Mouse (Mus musculus): ENCODE results near the gene Eddm3b.

Gene Eddm3b

GRCm38 (mm10) chr14:51094096-51094875 lies 19.9 kb upstream of the Eddm3b start:
- no peak for DNase-seq (ENCODE audit: extremely low spot score, low spot score)

- no peak for DNase-seq (ENCODE audit: extremely low spot score, low spot score)
Measured at GRCm38 (mm10) chr14:51094921-51095320, 19.3 kb upstream of the Eddm3b start.

- no peak for DNase-seq (ENCODE audit: extremely low spot score, low spot score)
Measured at GRCm38 (mm10) chr14:51095736-51096524, 18.3 kb upstream of the Eddm3b start.

- DNase-seq (ENCODE audit: extremely low spot score, low spot score): peak; percentile 43
Measured at GRCm38 (mm10) chr14:51098300-51098699, 15.9 kb upstream of the Eddm3b start.

- no peak for DNase-seq (ENCODE audit: extremely low spot score, low spot score)
Measured at GRCm38 (mm10) chr14:51098921-51099320, 15.3 kb upstream of the Eddm3b start.

GRCm38 (mm10) chr14:51101284-51101683 lies 12.9 kb upstream of the Eddm3b start:
- DNase-seq (ENCODE audit: extremely low spot score, low spot score): no peak

GRCm38 (mm10) chr14:51103217-51103616 lies 11.0 kb upstream of the Eddm3b start:
- peak; percentile 70 for DNase-seq (ENCODE audit: extremely low spot score, low spot score)

- no peak for DNase-seq (ENCODE audit: extremely low spot score, low spot score)
Measured at GRCm38 (mm10) chr14:51104366-51104765, 9.9 kb upstream of the Eddm3b start.

- no peak for DNase-seq (ENCODE audit: extremely low spot score, low spot score)
Measured at GRCm38 (mm10) chr14:51106449-51106967, 7.7 kb upstream of the Eddm3b start.

- DNase-seq (ENCODE audit: extremely low spot score, low spot score): no peak
Measured at GRCm38 (mm10) chr14:51111966-51112365, 2.3 kb upstream of the Eddm3b start.

GRCm38 (mm10) chr14:51113476-51113875 lies 750 bp upstream of the Eddm3b start:
- no peak for DNase-seq (ENCODE audit: extremely low spot score, low spot score)

- no peak for DNase-seq (ENCODE audit: extremely low spot score, low spot score)
Measured at GRCm38 (mm10) chr14:51125684-51126083, 11.5 kb downstream of the Eddm3b start.

GRCm38 (mm10) chr14:51127648-51128258 lies 13.5 kb downstream of the Eddm3b start:
- no peak for DNase-seq (ENCODE audit: extremely low spot score, low spot score)

GRCm38 (mm10) chr14:51128775-51129623 lies 14.8 kb downstream of the Eddm3b start:
- no peak for DNase-seq (ENCODE audit: extremely low spot score, low spot score)

GRCm38 (mm10) chr14:51129624-51129975 lies 15.4 kb downstream of the Eddm3b start:
- DNase-seq (ENCODE audit: extremely low spot score, low spot score): no peak

GRCm38 (mm10) chr14:51130315-51130940 lies 16.2 kb downstream of the Eddm3b start:
- no peak for DNase-seq (ENCODE audit: extremely low spot score, low spot score)

GRCm38 (mm10) chr14:51131086-51131815 lies 17.0 kb downstream of the Eddm3b start:
- no peak for DNase-seq (ENCODE audit: extremely low spot score, low spot score)

- no peak for DNase-seq (ENCODE audit: extremely low spot score, low spot score)
Measured at GRCm38 (mm10) chr14:51132372-51132771, 18.1 kb downstream of the Eddm3b start.

GRCm38 (mm10) chr14:51140342-51140741 lies 26.1 kb downstream of the Eddm3b start:
- no peak for DNase-seq (ENCODE audit: extremely low spot score, low spot score)

GRCm38 (mm10) chr14:51142119-51142518 lies 27.9 kb downstream of the Eddm3b start:
- no peak for DNase-seq (ENCODE audit: extremely low spot score, low spot score)
